9 mouse cellular contexts compared by ENCODE assay signal in the genomic region with DNA sequence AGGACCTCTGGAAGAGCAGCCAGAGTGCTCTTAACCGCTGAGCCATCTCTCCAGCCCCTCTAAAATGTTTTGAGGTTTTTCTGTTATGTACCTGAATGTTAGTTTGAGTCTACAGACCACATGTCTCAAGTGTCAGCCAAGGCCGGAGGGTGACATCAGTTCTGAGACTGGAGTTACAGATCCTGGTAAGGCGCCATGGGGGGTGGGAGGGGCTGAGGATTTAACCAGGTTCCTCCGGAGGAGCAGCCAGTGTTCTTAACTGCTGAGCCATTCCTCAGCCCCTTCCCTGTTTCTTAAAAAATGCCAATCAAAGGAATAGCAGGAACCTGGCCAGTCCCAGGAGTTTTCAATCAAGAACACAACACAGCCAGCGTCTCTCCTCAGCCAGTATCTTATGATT. TPM values are rescaled to one million over a fixed set of nuclear protein-coding genes. Genes with fewer than 3 reads are reported as not detected.
A peak's percentile ranks its signal among the peaks of the same experiment; 100 is the strongest.
DNase-seq lines count a peak whose midpoint lies in the region; ATAC-seq and TF ChIP-seq lines count a peak whose summit lies in the region.
"Had no signal": no experiment of that assay in that cellular context is flagged by ENCODE, and none has a peak within 500 bp of the region (broad histone marks: within the 10 kb centered on the region; RNA-seq: fewer than 3 reads in every experiment).

No protein-coding gene starts in this region.

- no peak for ATAC-seq in heart, embryonic 11.5 days (replicated peaks; ENCODE audit: insufficient number of reproducible peaks, low FRiP score, low TSS enrichment)
- no peak for ATAC-seq in lung, postnatal 0 days
- ATAC-seq in liver, embryonic 15.5 days (ENCODE audit: insufficient read depth): no peak

- H3K27ac ChIP-seq in heart, embryonic 11.5 days (ENCODE audit: low read depth, low read length): no peak overlapping the region
- H3K27ac ChIP-seq in lung, postnatal 0 days (ENCODE audit: low read length): no peak overlapping the region
- H3K27ac ChIP-seq in embryonic facial prominence, embryonic 10.5 days (replicated peaks): no peak overlapping the region
- peak overlapping the region; percentile 99 for H3K27ac ChIP-seq in liver, embryonic 15.5 days (replicated peaks)

- DNase-seq in heart, adult 11 months: no peak
- DNase-seq in lung, postnatal 0 days (ENCODE audit: low spot score): no peak
- no peak for DNase-seq in lung, postnatal 4 days
- DNase-seq in embryonic facial prominence, embryonic 10.5 days (ENCODE audit: low spot score): no peak
- DNase-seq in ovary, postnatal 36 days (ENCODE audit: low spot score): no peak
- DNase-seq in retina, embryonic 14.5 days (ENCODE audit: low spot score): no peak
- DNase-seq: B cell, adult 2 months had no signal

- 35% methylated on average over 5 of the region's 5 CpGs for WGBS in heart, embryonic 11.5 days (ENCODE audit: insufficient replicate concordance)
- 45% methylated on average over 5 of the region's 5 CpGs for WGBS in lung, postnatal 0 days
- WGBS in embryonic facial prominence, embryonic 10.5 days: 46% methylated on average over 5 of the region's 5 CpGs
- 68% methylated on average over 5 of the region's 5 CpGs for WGBS in liver, embryonic 15.5 days (ENCODE audit: insufficient replicate concordance)

- no peak for TF ChIP-seq CTCF in lung, postnatal 0 days (IDR thresholded peaks at IDR 0.05)

- H3K4me3 ChIP-seq in heart, embryonic 11.5 days (ENCODE audit: low read depth, low read length): peak overlapping the region; percentile 78; the same call in 1 of the 2 replicates
- H3K4me3 ChIP-seq in lung, postnatal 0 days (ENCODE audit: low read depth, low read length): no peak overlapping the region
- H3K4me3 ChIP-seq in embryonic facial prominence, embryonic 10.5 days: peak overlapping the region; percentile 82; the same call in 1 of the 2 replicates
- H3K4me3 ChIP-seq in liver, embryonic 15.5 days (replicated peaks): peak overlapping the region; percentile 92

- no peaks in the 10 kb centered on the region for H3K9me3 ChIP-seq in heart, embryonic 11.5 days (replicated peaks; ENCODE audit: control insufficient read depth, low read length)
- no peaks in the 10 kb centered on the region for H3K9me3 ChIP-seq in lung, postnatal 0 days (ENCODE audit: low read length)
- H3K9me3 ChIP-seq in embryonic facial prominence, embryonic 10.5 days: no peaks in the 10 kb centered on the region
- H3K9me3 ChIP-seq in liver, embryonic 15.5 days (replicated peaks): no peaks in the 10 kb centered on the region

- no peak for TF ChIP-seq EP300 in lung, postnatal 0 days (IDR thresholded peaks at IDR 0.05)

- no peaks in the 10 kb centered on the region for H3K36me3 ChIP-seq in heart, embryonic 11.5 days (ENCODE audit: control insufficient read depth, insufficient read depth, low read length)
- no peaks in the 10 kb centered on the region for H3K36me3 ChIP-seq in lung, postnatal 0 days (ENCODE audit: insufficient read depth, low read length)
- H3K36me3 ChIP-seq in embryonic facial prominence, embryonic 10.5 days (replicated peaks): peaks cover 14% of the 10 kb centered on the region
- peaks cover 14% of the 10 kb centered on the region for H3K36me3 ChIP-seq in liver, embryonic 15.5 days (replicated peaks)

- H3K4me1 ChIP-seq in heart, embryonic 11.5 days (ENCODE audit: control insufficient read depth, insufficient read depth, low read length): peaks cover 21% of the 10 kb centered on the region
- H3K4me1 ChIP-seq in lung, postnatal 0 days (ENCODE audit: insufficient read depth, low read depth, low read length): peaks cover 13% of the 10 kb centered on the region; the same call in 1 of the 2 replicates
- H3K4me1 ChIP-seq in embryonic facial prominence, embryonic 10.5 days: peaks cover 41% of the 10 kb centered on the region
- peaks cover 82% of the 10 kb centered on the region for H3K4me1 ChIP-seq in liver, embryonic 15.5 days (replicated peaks)

- H3K4me2 ChIP-seq in heart, embryonic 11.5 days: peak overlapping the region; percentile 86; the same call in 1 of the 2 replicates
- peak overlapping the region; percentile 88; the same call in 1 of the 2 replicates for H3K4me2 ChIP-seq in lung, postnatal 0 days (replicated peaks; ENCODE audit: low read depth, low read length)
- H3K4me2 ChIP-seq in liver, embryonic 15.5 days: peak overlapping the region; percentile 80

- no peaks in the 10 kb centered on the region for H3K27me3 ChIP-seq in heart, embryonic 11.5 days (ENCODE audit: control insufficient read depth, insufficient read depth, low read length)
- H3K27me3 ChIP-seq in lung, postnatal 0 days (replicated peaks; ENCODE audit: insufficient read depth, low read length): no peaks in the 10 kb centered on the region
- no peaks in the 10 kb centered on the region for H3K27me3 ChIP-seq in embryonic facial prominence, embryonic 10.5 days (replicated peaks; ENCODE audit: low read depth, poor library complexity, severe bottlenecking)
- H3K27me3 ChIP-seq in liver, embryonic 15.5 days: no peaks in the 10 kb centered on the region

- H3K9ac ChIP-seq in heart, embryonic 11.5 days (ENCODE audit: low read depth, low read length): no peak overlapping the region
- no peak overlapping the region for H3K9ac ChIP-seq in lung, postnatal 0 days (replicated peaks; ENCODE audit: low read depth)
- H3K9ac ChIP-seq in liver, embryonic 15.5 days: peak overlapping the region; percentile 92

RNA-seq across cellular contexts. Expression of gene Rab35, which starts 1.4 kb away (rescaled TPM):
- 19.2 and 20.1 TPM in 2 replicates for polyA plus RNA-seq in heart, embryonic 11.5 days (2014; fragmentation: Nextera tagmentation; extraction: Ambion mirVana)
- 19.5 and 20.1 TPM in 2 replicates for polyA plus RNA-seq in lung, postnatal 0 days (2015; fragmentation: Nextera tagmentation; extraction: Ambion mirVana)
- polyA plus RNA-seq in embryonic facial prominence, embryonic 10.5 days (2016; fragmentation: Nextera tagmentation; extraction: Ambion mirVana): 14.9 and 15.1 TPM in 2 replicates
- 12.0 and 13.1 TPM in 2 replicates for polyA plus RNA-seq in liver, embryonic 15.5 days (2015; fragmentation: Nextera tagmentation; extraction: Ambion mirVana)
